Mouse (Mus musculus) bone marrow, adult 2 months (tissue): Measurements from ENCODE around the gene Golga2.

Experiments
- CTCF ChIP-seq: fragments of 200-500 bp; IDR thresholded peaks from 2 replicates; pipeline ENCODE4 v1.5.1; 2011; ENCODE audit warnings: low read length, control low read depth; ENCODE audit not compliant: control insufficient read depth, insufficient read depth
- POLR2A ChIP-seq: fragments of 200-500 bp; IDR thresholded peaks from 2 replicates; pipeline ENCODE4 v1.6.1; 2011; ENCODE audit warnings: low read depth, mild to moderate bottlenecking, control low read depth, low read length, borderline replicate concordance; ENCODE audit not compliant: control insufficient read depth

DNA sequence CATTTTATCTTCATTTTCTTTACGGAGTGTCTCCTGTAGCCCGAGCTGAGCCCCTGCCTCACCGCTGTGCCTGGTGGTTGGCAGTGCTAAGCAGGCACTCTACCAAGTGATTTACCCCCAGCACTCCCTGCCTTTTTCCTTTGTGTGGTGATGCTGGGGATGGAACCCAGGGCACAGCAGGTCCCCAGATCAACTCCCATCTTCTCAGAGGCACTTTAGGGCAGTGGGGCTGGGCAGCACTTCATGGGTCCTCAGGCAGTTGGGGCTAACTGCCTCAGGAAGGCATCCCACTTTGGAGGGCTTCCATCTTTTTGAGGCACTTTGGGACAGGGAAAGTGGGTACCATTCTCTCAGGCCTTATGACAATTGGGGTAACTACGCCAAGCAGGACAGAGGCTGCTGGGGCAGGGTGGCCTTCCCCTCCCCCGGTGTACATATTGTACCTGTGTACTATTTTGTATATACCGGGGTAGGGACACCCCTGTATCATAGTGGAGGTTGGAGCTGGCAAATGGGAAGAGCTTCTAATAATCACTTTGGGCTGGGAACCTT lies 20.1 kb downstream of the Golga2 start:
- TF ChIP-seq CTCF (no peak), POLR2A (no peak)
